8 mouse cellular contexts compared by ENCODE assay signal in the genomic region with DNA sequence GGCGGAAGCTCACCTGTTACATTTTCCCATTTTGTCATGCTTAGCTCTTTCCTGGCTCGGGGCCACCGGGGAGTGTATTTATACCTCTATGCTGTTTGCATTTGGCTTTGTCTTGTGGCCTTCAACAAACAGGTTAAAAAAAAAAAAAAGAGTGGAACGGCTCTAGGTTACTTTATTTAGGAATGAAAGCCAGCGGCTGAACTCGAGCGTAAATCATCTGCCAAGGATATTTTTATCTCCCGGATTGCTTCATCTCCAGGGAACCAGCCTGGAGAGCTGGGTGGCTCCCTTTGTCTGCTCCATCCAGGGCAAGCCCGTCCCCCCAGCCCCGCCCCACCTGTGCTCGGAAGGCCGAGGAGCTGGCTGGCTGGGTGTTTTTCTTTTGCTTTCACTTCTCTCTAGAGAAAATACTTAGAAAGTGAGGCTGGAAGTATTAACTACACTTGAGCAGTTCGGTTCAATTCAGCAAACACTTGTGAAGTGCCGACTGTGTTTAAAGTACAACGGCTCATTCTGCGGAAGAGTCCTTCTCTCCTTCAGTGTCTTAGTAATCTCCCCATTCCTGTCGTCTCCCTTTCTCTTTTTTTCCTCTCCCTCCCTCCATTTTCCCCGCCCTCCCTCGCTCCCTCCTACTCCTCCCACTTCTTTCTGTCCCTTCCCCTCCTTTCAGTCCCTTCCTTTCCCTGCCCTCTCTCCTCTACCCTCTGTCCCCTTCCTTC. TPM values are rescaled to one million over a fixed set of nuclear protein-coding genes. Genes with fewer than 3 reads are reported as not detected.
DNase-seq lines count a peak whose midpoint lies in the region; ATAC-seq lines count a peak whose summit lies in the region.

No protein-coding gene starts in this region.

- ATAC-seq in heart, embryonic 15.5 days (replicated peaks; ENCODE audit: insufficient number of reproducible peaks, insufficient read depth, low FRiP score, low read depth) = peak; percentile 93
- peak; percentile 90 for ATAC-seq in liver, embryonic 16.5 days (ENCODE audit: low read depth)
- ATAC-seq in neural tube, embryonic 13.5 days (ENCODE audit: low read depth) = no peak

- no peaks in the 10 kb centered on the region for H3K36me3 ChIP-seq in heart, embryonic 15.5 days
- no peaks in the 10 kb centered on the region for H3K36me3 ChIP-seq in liver, embryonic 16.5 days (ENCODE audit: control insufficient read depth, insufficient read depth)
- H3K36me3 ChIP-seq in neural tube, embryonic 13.5 days = no peaks in the 10 kb centered on the region

- peaks cover 16% of the 10 kb centered on the region for H3K4me1 ChIP-seq in heart, embryonic 15.5 days (replicated peaks)
- no peaks in the 10 kb centered on the region for H3K4me1 ChIP-seq in liver, embryonic 16.5 days (ENCODE audit: control insufficient read depth, low read depth, low read length)
- H3K4me1 ChIP-seq in neural tube, embryonic 13.5 days (replicated peaks) = peaks cover 19% of the 10 kb centered on the region

- peak overlapping the region; percentile 56 for H3K9ac ChIP-seq in heart, embryonic 15.5 days
- H3K9ac ChIP-seq in liver, embryonic 16.5 days (ENCODE audit: low read depth, low read length) = peak overlapping the region; percentile 33
- peak overlapping the region; percentile 59 for H3K9ac ChIP-seq in neural tube, embryonic 13.5 days

- H3K4me2 ChIP-seq in heart, embryonic 15.5 days = peak overlapping the region; percentile 50
- peak overlapping the region; percentile 56 for H3K4me2 ChIP-seq in liver, embryonic 16.5 days (ENCODE audit: low read depth, low read length)
- peak overlapping the region; percentile 62 for H3K4me2 ChIP-seq in neural tube, embryonic 13.5 days

- whole genome bisulfite sequencing in heart, embryonic 15.5 days = under 1% methylated on average over 19 of the region's 19 CpGs
- WGBS in liver, embryonic 16.5 days (ENCODE audit: insufficient replicate concordance) = 3% methylated on average over 18 of the region's 19 CpGs
- 1% methylated on average over 19 of the region's 19 CpGs for WGBS in neural tube, embryonic 13.5 days

- no peaks in the 10 kb centered on the region for H3K9me3 ChIP-seq in heart, embryonic 15.5 days (replicated peaks)
- no peaks in the 10 kb centered on the region for H3K9me3 ChIP-seq in liver, embryonic 16.5 days (replicated peaks; ENCODE audit: control insufficient read depth, low read length)
- H3K9me3 ChIP-seq in neural tube, embryonic 13.5 days = no peaks in the 10 kb centered on the region

- 0 out of 2 replicates have a peak, but pooled peaks cover 6% of the 10 kb centered on the region for H3K27me3 ChIP-seq in heart, embryonic 15.5 days
- no peaks in the 10 kb centered on the region for H3K27me3 ChIP-seq in liver, embryonic 16.5 days (ENCODE audit: control insufficient read depth, insufficient read depth, low read depth, low read length)
- H3K27me3 ChIP-seq in neural tube, embryonic 13.5 days = peaks cover 23% of the 10 kb centered on the region

- DNase-seq in CD4-positive, CD25-positive, alpha-beta regulatory T cell, adult 2 months (ENCODE audit: low read depth, low spot score) = peak; percentile 77
- DNase-seq in brain, adult 2 months (ENCODE audit: low read depth, low spot score) = peak; percentile 71
- DNase-seq in fibroblast of lung, adult 2 months (ENCODE audit: low read depth) = peak; percentile 15
- DNase-seq in kidney, postnatal 10 days = peak; percentile 85
- DNase-seq in thymus, adult 18-20 months = peak; percentile 17 to 18

- peak overlapping the region; percentile 82 for H3K27ac ChIP-seq in heart, embryonic 15.5 days
- no peak overlapping the region for H3K27ac ChIP-seq in liver, embryonic 16.5 days (ENCODE audit: low read length)
- no peak overlapping the region for H3K27ac ChIP-seq in neural tube, embryonic 13.5 days (replicated peaks)

- peak overlapping the region; percentile 51 for H3K4me3 ChIP-seq in heart, embryonic 15.5 days
- H3K4me3 ChIP-seq in liver, embryonic 16.5 days (ENCODE audit: low read depth, low read length) = peak overlapping the region; percentile 57
- H3K4me3 ChIP-seq in neural tube, embryonic 13.5 days = peak overlapping the region; percentile 41

RNA-seq across cellular contexts. Expression of a gene that starts 44.6 kb away (rescaled TPM):
- 0.03 and 0.04 TPM in 2 replicates for polyA plus RNA-seq in heart, embryonic 15.5 days (2015; fragmentation: Nextera tagmentation; extraction: Ambion mirVana)
- not detected in 2 replicates for polyA plus RNA-seq in liver, embryonic 16.5 days (2015; fragmentation: Nextera tagmentation; extraction: Ambion mirVana)
- 0.08 and 0.10 TPM in 2 replicates for polyA plus RNA-seq in neural tube, embryonic 13.5 days (2015; fragmentation: Nextera tagmentation; extraction: Ambion mirVana)

Comparison
In these comparisons a context has a peak if more than half of its experiments do, and no peak if none do; other contexts are left out.
1. DNase-seq: peak in every context shown above with its lines; median percentile 85 in kidney, postnatal 10 days; 77 in CD4-positive, CD25-positive, alpha-beta regulatory T cell, adult 2 months; 71 in brain, adult 2 months; 18 in thymus, adult 18-20 months; 15 in fibroblast of lung, adult 2 months.